Mouse (Mus musculus): ENCODE data around the gene Hhip. TPM values are rescaled to one million over a fixed set of nuclear protein-coding genes. Genes with fewer than 3 reads are reported as not detected.

The Hhip gene
- 3.6 and 5.4 TPM in 2 replicates for polyA plus RNA-seq (2016; fragmentation: Nextera tagmentation; extraction: Ambion mirVana)

DNA sequence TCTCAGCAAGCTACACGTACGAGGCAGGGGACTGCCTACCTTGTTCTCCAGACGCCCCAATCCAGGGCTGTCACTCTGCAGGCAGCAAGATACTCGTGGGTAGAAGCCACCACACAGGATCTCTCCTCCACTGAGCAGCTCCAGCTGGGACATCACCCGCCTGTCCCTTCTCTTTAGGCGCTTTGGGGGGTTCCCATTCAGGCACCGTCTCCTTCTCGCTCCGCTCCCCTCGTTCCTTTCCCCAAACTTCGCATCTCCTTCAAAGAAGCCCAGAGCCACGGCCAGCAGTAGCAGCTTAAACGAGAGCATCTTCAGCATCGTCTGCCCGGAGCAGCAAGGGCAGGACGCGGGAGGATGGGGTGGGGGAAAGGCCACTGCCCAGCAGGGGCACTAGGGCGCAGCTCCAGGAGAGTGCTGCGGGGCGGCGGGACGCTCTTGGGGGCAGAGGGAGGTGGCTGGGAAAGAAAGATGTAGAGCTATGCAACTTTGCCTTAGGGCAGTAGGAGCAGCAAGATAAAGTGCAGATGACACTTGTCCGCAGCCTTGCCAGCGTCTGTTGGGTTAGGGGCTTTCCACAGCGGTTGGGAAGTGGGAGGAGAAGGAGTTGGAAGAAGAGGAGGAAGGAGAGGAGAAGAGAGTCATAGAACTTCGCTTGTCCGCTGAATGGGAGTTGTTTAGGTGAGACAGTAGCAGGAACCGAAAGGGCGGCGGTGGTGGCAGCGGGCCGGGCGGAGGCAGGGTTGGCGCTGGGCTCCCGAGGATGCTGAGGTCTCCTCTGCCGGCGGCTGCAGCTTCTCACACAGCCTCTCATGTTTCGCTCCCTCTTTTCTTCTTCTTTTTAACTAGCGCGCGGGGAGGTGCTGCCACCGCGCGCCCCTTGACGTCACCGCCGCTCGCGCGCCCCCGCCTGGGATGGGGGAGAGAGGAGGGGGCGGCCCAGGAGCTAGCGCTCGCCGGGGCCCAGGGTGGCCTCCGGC, at the start of gene Hhip:
Gene Hhip (minus strand): TSS at position 809 of the 977 bp plus-strand sequence.
- Histone ChIP-seq H3K36me3 (no peaks in the 10 kb centered on the region), H3K9me3 (no peaks in the 10 kb centered on the region), H3K27ac (no peak within 1 kb of the TSS), H3K4me2 (peak within 1 kb of the TSS; percentile 97), H3K4me3 (replicated peaks) (peak within 1 kb of the TSS; percentile 57), H3K27me3 (peaks cover 27% of the 10 kb centered on the region), H3K4me1 (replicated peaks) (peaks cover 33% of the 10 kb centered on the region), H3K9ac (replicated peaks) (peak within 1 kb of the TSS; percentile 70)
- ATAC-seq (ENCODE audit: insufficient number of reproducible peaks, insufficient read depth, low FRiP score, low TSS enrichment, low read depth), result peak; percentile 50
- under 1% methylated on average over 38 of the region's 56 CpGs for WGBS

- Histone ChIP-seq H3K9me3 (no peaks in the 10 kb centered on the region), H3K36me3 (no peaks in the 10 kb centered on the region), H3K27me3 (no peaks in the 10 kb centered on the region), H3K4me2 (no peak overlapping the region), H3K4me1 (replicated peaks) (0 out of 2 replicates have a peak, but pooled peaks cover 3% of the 10 kb centered on the region), H3K27ac (no peak overlapping the region), H3K9ac (replicated peaks) (no peak overlapping the region), H3K4me3 (replicated peaks) (no peak overlapping the region)
- 91% methylated on average over 2 of the region's 2 CpGs for WGBS
- ATAC-seq (ENCODE audit: insufficient number of reproducible peaks, insufficient read depth, low FRiP score, low TSS enrichment, low read depth), result no peak
Measured at GRCm38 (mm10) chr8:80087021-80087420, 29.2 kb upstream of the Hhip start.

- WGBS, result 2% methylated on average over 8 of the region's 12 CpGs
- Histone ChIP-seq H3K4me3 (replicated peaks) (peak overlapping the region; percentile 57), H3K4me1 (replicated peaks) (peaks cover 33% of the 10 kb centered on the region), H3K27me3 (peaks cover 27% of the 10 kb centered on the region), H3K4me2 (peak overlapping the region; percentile 97), H3K36me3 (no peaks in the 10 kb centered on the region), H3K9me3 (no peaks in the 10 kb centered on the region), H3K9ac (replicated peaks) (peak overlapping the region; percentile 70), H3K27ac (no peak overlapping the region)
- 0 out of 2 replicates have a peak, but pooled peaks have one; percentile 15 for ATAC-seq (ENCODE audit: insufficient number of reproducible peaks, insufficient read depth, low FRiP score, low TSS enrichment, low read depth)
Measured at GRCm38 (mm10) chr8:80058193-80058592, 387 bp upstream of the Hhip start.

DNA sequence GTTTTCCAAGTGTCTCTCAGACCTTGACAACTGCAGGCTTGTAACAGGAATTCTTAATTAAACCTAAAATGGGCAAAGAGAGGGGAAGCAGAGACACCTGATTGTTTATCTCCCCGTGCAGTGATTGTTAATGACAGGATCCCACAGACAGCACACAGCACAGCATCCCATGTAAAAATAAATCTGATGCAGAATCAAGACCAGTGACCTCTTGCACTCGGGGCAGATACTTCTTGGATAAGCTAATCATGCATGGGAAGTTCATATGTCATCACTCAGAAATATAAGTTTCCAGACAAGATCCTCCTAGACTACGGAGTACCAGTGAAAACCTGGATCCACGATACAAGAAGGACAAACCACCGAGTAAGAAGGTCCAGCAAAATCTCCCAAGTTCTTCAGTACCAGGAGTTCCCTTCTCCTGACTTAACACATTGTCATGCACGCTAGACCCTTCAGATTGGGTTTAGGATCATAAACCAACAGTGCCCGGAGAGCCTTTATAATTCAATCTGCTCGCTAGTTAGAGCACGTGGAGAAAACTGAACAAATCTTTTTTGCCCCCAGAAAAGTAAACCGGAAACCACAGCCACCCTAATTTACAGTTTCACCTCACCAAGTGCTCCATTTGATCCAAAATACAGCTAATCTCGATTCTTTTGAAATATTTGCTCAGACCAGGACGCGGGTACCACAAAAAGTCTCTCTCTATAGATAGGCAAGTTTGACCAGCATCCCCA, 1.3 kb downstream of the Hhip start:
- no peaks in the 10 kb centered on the region for H3K9me3 ChIP-seq
- no peak for ATAC-seq (ENCODE audit: insufficient number of reproducible peaks, insufficient read depth, low FRiP score, low TSS enrichment, low read depth)
- peaks cover 27% of the 10 kb centered on the region for H3K27me3 ChIP-seq
- peak overlapping the region; percentile 97 for H3K4me2 ChIP-seq
- 10% methylated on average over 13 of the region's 13 CpGs for WGBS
- peaks cover 33% of the 10 kb centered on the region for H3K4me1 ChIP-seq (replicated peaks)
- 0 out of 2 replicates have a peak overlapping the region, but pooled peaks have one; percentile 70 for H3K9ac ChIP-seq (replicated peaks)
- H3K4me3 ChIP-seq (replicated peaks), result peak overlapping the region; percentile 57
- H3K36me3 ChIP-seq, result no peaks in the 10 kb centered on the region
- no peak overlapping the region for H3K27ac ChIP-seq

DNA sequence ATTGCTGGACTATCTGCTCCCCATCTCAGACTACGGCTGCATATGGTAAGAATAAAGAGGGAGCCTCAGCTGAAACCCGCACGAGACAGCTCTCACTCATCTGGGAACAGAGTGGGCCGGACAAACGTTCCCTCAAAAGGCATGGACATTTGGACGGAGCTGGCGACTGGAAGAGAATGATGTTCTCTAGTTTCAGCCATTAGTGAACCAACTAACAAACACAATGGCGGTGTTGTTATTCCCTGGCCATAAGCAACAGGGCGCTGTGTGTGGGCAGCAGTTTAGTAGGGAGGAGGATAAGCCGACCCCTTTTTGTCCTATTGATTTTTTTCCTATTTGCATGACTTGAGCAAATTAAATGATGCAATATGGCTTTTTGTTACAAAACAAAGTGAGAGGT, 2.0 kb downstream of the Hhip start:
- Histone ChIP-seq H3K4me3 (replicated peaks) (peak overlapping the region; percentile 57), H3K9ac (replicated peaks) (no peak overlapping the region)

GRCm38 (mm10) chr8:80055094-80055493, 2.7 kb downstream of the Hhip start:
- peak overlapping the region; percentile 57 for H3K4me3 ChIP-seq (replicated peaks)
- peak overlapping the region; percentile 97 for H3K4me2 ChIP-seq
- 48% methylated on average over 6 of the region's 6 CpGs for WGBS
- H3K27ac ChIP-seq, result no peak overlapping the region
- peaks cover 33% of the 10 kb centered on the region for H3K4me1 ChIP-seq (replicated peaks)
- no peak for ATAC-seq (ENCODE audit: insufficient number of reproducible peaks, insufficient read depth, low FRiP score, low TSS enrichment, low read depth)
- no peaks in the 10 kb centered on the region for H3K9me3 ChIP-seq
- peaks cover 27% of the 10 kb centered on the region for H3K27me3 ChIP-seq
- H3K36me3 ChIP-seq, result no peaks in the 10 kb centered on the region
- H3K9ac ChIP-seq (replicated peaks), result no peak overlapping the region

More for the DNA sequence above, 2.0 kb downstream of the Hhip start:
- H3K4me2 ChIP-seq, result peak overlapping the region; percentile 97
- no peaks in the 10 kb centered on the region for H3K9me3 ChIP-seq
- H3K27ac ChIP-seq, result 0 out of 2 replicates have a peak overlapping the region, but pooled peaks have one; percentile 12
- peaks cover 33% of the 10 kb centered on the region for H3K4me1 ChIP-seq (replicated peaks)
- peaks cover 27% of the 10 kb centered on the region for H3K27me3 ChIP-seq
- 7% methylated on average over 10 of the region's 10 CpGs for WGBS
- ATAC-seq (ENCODE audit: insufficient number of reproducible peaks, insufficient read depth, low FRiP score, low TSS enrichment, low read depth), result no peak
- H3K36me3 ChIP-seq, result no peaks in the 10 kb centered on the region

DNA sequence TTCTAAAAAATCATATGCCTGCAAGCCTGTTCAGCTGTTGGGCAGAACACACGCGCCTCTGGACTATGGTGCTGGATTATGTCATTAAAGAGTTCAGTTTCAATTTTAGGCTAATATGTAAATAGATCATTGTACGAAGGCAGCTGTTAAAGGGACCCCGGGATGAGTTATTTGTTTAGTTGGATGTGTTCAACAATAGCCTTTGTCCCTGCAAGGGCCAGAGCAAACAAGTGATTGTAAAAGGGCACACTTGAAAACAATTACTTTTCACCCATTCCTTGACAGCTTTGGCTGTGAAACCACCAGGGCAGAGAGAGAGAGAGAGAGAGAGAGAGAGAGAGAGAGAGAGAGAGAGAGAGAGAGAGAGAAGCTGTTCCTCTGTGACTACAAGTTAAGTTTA, 3.6 kb downstream of the Hhip start:
- no peak for ATAC-seq (ENCODE audit: insufficient number of reproducible peaks, insufficient read depth, low FRiP score, low TSS enrichment, low read depth)
- Histone ChIP-seq H3K27me3 (peaks cover 28% of the 10 kb centered on the region), H3K4me3 (replicated peaks) (no peak overlapping the region), H3K4me2 (0 out of 2 replicates have a peak overlapping the region, but pooled peaks have one; percentile 6), H3K9ac (replicated peaks) (no peak overlapping the region), H3K36me3 (no peaks in the 10 kb centered on the region), H3K9me3 (no peaks in the 10 kb centered on the region), H3K4me1 (replicated peaks) (peaks cover 33% of the 10 kb centered on the region), H3K27ac (no peak overlapping the region)
- 47% methylated on average over 4 of the region's 4 CpGs for WGBS

- Histone ChIP-seq H3K4me3 (replicated peaks) (no peak overlapping the region), H3K4me2 (no peak overlapping the region), H3K36me3 (no peaks in the 10 kb centered on the region), H3K27ac (no peak overlapping the region), H3K27me3 (peaks cover 22% of the 10 kb centered on the region), H3K9ac (replicated peaks) (no peak overlapping the region), H3K9me3 (no peaks in the 10 kb centered on the region), H3K4me1 (replicated peaks) (peaks cover 38% of the 10 kb centered on the region)
- 85% methylated on average over 1 of the region's 1 CpGs for WGBS
- no peak for ATAC-seq (ENCODE audit: insufficient number of reproducible peaks, insufficient read depth, low FRiP score, low TSS enrichment, low read depth)
Measured at GRCm38 (mm10) chr8:80052838-80053237, 5.0 kb downstream of the Hhip start.

GRCm38 (mm10) chr8:80051494-80051893, 6.3 kb downstream of the Hhip start:
- H3K27me3 ChIP-seq, result peaks cover 12% of the 10 kb centered on the region
- H3K36me3 ChIP-seq, result no peaks in the 10 kb centered on the region; the same call in 1 of the 2 replicates
- 54% methylated on average over 5 of the region's 5 CpGs for WGBS
- no peak overlapping the region for H3K4me2 ChIP-seq
- H3K4me3 ChIP-seq (replicated peaks), result no peak overlapping the region
- H3K9me3 ChIP-seq, result no peaks in the 10 kb centered on the region
- H3K27ac ChIP-seq, result no peak overlapping the region
- H3K4me1 ChIP-seq (replicated peaks), result peaks cover 26% of the 10 kb centered on the region
- no peak overlapping the region for H3K9ac ChIP-seq (replicated peaks)
- no peak for ATAC-seq (ENCODE audit: insufficient number of reproducible peaks, insufficient read depth, low FRiP score, low TSS enrichment, low read depth)

- peaks cover 3% of the 10 kb centered on the region; the same call in 1 of the 2 replicates for H3K27me3 ChIP-seq
- no peaks in the 10 kb centered on the region for H3K9me3 ChIP-seq
- 55% methylated on average over 15 of the region's 15 CpGs for WGBS
- peaks cover 16% of the 10 kb centered on the region for H3K4me1 ChIP-seq (replicated peaks)
- no peak overlapping the region for H3K9ac ChIP-seq (replicated peaks)
- H3K36me3 ChIP-seq, result no peaks in the 10 kb centered on the region; the same call in 1 of the 2 replicates
- no peak for ATAC-seq (ENCODE audit: insufficient number of reproducible peaks, insufficient read depth, low FRiP score, low TSS enrichment, low read depth)
- H3K4me2 ChIP-seq, result no peak overlapping the region
- H3K27ac ChIP-seq, result no peak overlapping the region
- H3K4me3 ChIP-seq (replicated peaks), result no peak overlapping the region
Measured at GRCm38 (mm10) chr8:80049256-80050005, 8.4 kb downstream of the Hhip start.
